Mouse (Mus musculus) kidney, adult 11 months (tissue): ENCODE measurements at regions not wholly inside any gene's neighbourhood (a gene's known extent, or its start where the extent isn't known, plus 50 kb on each side); places are given as distances from the start of the nearest gene placed in this dataset.
A peak's percentile ranks its signal among the peaks of the same experiment; 100 is the strongest.
"Not testable (repeated sequence)": the region's sequence is repeated elsewhere in the genome, so short reads cannot be mapped to it uniquely, and the experiment has no call there.

Source experiments
- DNase-seq: peaks from one replicate; pipeline ENCODE4 v3.0.0; 2022

DNA sequence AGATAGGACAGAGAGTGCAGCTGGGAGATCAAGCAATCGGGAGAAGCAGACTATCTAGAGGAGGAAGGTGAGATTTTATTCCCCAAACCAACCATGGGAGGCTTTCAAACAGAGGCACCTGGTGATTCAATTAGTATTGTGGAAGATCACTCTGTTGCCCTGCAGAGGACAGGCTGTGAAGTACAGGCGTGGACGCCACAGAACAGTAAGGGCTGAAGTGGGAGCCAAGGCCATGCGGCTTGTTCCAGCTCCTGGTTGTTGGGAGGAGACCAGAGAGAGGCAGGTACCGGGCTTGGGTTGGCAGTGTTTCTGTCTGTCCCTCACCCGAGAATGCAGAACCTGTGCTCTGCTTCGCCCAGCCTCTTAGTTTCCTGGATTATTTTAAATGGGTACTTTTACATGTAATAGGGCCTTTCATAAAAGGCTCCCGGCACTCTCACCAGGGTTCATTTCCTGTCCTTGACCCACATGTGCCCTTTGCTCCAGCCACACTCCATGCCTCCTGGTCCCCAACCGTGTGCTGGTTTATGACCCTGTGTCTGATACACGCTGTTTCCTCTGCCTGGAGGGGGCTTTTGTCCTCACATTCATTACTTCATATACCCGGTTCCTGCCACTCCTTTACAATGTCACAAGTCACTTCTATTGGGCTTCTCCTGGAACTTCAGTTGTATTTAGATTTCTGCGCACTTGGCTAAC is 58.3 kb downstream of the Vcpkmt start:
- no peak for DNase-seq

- DNase-seq, result no peak
These were observed 63.0 kb downstream of the Vcpkmt start for GRCm38 (mm10) chr12:69519869-69520268.

DNA sequence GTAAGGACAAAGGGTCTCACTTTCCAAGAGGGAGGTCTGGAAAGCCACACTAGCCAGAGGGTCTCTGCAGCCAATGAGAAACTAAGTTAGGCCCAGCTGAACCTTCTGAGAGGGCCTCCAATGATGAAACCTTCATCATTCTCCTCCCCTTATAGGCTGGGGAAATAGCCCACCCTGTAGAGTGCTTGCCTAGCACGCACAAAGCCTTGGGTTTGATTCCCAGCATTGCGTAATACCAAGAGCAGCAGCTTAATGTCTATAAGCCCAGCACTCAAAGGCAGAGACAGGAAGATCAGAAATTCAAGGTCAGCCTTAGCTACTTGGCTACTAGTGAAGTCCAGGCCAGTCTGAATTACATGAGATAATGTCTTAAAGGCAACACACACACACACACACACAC is 63.8 kb downstream of the Vcpkmt start:
- DNase-seq, result no peak

DNA sequence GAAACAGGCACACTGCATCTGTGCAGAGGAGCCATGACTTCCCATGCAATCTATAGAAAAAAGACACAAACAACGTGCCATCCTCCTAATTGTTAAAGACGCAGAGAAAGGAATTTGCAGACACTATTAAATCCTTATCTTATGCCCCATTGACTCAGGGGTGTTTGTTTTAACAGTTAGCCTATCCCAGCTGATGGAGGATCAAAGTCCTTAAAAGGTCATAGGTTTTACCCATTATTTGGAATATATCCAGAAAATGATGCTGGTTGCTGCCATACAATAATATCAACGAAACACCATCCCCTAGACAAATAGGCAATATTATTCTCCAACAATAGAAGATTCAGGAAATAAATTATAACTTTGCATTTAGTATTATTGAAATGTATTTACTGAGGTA is 65.2 kb downstream of the Vcpkmt start:
- no peak for DNase-seq

DNA sequence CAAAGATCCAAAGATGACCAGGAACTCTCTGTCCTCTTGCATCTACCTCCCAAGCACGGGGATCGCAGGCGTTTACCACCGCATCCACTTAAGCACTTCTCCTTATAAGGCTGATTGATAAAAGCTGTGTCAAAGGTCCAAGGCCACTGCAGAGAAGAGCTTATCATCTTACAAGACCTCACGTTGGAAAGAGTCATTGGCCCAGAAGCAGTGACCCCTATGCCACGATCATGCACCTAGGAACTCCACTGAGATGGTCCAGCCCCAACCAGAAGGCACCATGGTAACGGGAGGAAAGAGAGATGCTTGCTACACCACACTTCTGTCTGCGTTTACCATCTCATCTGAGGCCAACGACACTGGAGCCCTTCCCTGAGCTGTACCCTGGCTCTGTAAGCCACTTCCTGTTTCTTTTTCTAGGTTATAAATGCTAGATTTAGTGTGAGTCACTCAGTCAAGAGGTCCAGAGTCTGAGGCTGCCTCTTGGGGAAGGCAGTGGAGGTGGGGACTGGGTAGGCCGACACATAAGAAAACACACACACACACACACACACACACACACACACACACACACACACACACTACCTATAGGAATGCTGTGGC is 66.4 kb downstream of the Vcpkmt start:
- DNase-seq, result no peak

- DNase-seq, result no peak
These were observed 67.0 kb downstream of the Vcpkmt start for GRCm38 (mm10) chr12:69515850-69516249.

DNA sequence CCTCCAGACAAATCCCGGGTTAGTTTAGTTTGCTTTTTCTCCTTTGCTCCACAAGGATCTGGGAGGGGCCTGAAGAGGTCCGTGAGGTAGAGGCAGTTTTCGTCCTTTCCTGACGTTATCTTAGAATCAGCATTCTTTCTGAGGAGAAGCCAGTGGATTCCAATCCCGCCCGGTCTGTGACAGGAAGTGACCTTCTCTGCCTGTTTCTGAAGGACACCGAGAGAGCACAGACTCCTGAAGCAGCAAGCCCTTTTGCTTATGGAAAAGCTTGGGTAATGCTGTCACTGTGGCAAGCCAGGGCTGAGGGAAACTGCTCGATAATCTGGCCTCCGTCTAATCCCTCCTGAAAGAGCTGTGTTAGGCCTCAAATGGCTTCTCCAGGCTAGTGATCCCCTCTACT is 67.7 kb downstream of the Vcpkmt start:
- peak; percentile 37 for DNase-seq

- DNase-seq, result peak; percentile 82
These were observed 69.7 kb downstream of the Vcpkmt start for GRCm38 (mm10) chr12:69513166-69513565.

DNA sequence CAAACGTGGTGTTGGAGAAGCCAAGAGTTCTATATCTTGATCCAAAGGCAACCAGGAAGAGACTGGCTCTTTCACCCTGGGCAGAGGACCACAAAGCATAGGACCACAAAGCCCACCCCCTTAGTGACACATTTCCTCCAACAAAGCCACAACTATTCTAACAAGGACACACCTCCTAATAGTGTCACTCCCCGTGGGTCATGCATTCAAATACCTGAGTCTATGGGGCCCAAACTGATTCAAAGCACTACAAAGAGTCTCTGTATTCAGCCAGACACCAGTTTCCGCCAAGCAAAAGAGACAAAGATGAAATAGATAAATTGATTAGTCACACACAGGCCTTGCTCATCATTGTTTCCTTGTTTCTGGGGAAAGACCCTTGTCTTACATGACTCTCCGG is 72.1 kb downstream of the Vcpkmt start:
- no peak for DNase-seq

DNA sequence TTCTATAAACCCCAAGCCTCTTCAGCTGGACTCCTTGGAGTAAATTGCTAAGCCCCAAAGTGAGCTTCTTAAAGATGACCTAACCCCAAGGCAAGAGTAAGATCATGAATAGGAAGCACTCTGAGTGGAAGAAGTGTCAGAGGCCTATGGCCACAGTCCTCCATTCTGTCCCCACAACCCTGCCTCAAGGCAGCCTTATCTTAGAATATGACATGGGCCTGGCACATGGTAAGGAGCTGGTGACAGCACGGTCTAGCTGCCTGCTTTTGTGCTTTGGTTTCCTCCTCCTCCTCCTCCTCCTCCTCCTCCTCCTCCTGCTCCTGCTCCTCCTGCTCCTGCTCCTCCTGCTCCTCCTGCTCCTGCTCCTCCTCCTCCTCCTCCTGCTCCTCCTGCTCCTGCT is 73.6 kb downstream of the Vcpkmt start:
- not testable (repeated sequence) for DNase-seq

- DNase-seq, result no peak
These were observed 74.9 kb downstream of the Vcpkmt start for GRCm38 (mm10) chr12:69507906-69508305.

DNA sequence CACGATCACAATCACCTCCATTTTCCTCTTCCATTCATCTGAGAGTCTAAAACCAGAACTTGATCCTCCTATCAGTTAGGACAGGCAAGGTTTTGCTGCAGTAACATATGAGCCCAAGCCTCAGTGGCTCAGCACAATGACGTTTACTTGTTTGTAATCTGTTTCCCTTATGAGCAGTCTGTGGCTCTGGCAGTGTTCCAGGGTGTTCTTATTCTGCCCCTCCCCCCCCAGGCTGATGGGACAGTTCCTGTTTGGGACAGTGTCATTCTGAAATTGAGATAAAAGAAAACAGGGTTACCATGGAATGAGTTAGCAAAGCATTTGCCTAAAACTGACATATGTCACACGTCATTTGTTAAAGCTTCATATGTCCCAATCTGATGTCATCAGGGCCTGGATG is 75.5 kb downstream of the Vcpkmt start:
- no peak for DNase-seq

DNA sequence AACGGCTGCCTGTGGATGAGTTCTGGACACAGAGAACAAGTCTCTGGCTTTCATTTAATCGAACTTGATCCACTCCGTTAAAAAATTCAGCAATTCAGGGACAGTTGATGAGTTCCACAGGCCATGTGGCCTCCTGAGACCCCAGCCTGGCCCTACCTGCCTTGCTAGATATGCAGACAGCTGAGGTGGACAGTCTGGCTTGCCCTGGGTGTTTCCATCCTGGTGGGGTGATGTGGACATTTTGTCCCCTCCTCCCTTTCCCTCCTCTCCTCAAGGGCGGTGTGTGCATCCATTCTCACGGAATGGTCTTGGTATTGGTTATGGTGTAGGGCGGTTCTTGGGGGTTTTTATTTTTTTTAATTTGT is 80.1 kb downstream of the Vcpkmt start:
- no peak for DNase-seq

DNA sequence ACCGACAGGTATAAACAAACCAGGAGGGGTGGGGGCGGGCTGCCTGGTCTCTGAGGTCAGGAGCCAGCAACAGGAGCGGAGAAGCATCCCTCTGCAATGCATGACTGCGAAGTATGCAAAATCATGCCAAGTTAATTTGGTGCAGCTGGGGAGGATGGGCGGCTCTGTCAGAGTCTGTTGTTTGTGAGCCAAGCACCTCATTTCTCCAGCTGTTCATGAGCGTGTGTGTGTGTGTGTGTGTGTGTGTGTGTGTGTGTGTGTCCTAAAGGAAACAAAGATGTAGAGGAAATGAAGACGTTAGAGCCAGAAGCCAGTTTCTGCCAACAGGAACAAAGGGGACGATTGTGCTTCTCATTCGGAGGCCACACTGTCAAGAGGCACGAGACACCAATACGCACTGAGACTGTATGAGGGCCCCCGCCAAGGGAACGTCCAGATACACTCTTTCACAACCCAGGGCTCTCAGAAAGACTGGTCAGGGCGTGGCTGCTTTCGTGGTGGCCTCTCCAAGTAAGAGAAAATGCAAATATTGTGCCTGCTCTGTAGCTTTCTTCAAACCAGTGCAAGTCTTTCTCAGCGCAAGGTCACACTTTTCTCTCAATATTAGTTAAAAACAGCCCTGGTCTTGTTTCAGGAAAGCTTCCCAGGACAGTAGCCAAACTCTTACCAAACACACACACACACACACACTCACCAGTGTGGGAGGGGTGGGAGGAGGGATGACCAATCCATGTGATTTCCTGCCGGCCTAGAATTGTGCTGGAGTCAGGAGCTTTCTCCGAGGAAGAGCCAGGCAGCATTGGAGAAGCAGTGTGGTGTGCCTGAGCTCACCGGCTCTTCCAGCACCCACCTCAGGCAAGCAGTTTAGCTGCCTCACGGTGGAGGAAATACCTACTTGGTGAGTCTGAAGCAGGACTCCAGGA is 80.8 kb downstream of the Vcpkmt start:
- peak; percentile 86 for DNase-seq

- no peak for DNase-seq
These were observed 81.5 kb downstream of the Vcpkmt start for GRCm38 (mm10) chr12:69501346-69501730.

DNA sequence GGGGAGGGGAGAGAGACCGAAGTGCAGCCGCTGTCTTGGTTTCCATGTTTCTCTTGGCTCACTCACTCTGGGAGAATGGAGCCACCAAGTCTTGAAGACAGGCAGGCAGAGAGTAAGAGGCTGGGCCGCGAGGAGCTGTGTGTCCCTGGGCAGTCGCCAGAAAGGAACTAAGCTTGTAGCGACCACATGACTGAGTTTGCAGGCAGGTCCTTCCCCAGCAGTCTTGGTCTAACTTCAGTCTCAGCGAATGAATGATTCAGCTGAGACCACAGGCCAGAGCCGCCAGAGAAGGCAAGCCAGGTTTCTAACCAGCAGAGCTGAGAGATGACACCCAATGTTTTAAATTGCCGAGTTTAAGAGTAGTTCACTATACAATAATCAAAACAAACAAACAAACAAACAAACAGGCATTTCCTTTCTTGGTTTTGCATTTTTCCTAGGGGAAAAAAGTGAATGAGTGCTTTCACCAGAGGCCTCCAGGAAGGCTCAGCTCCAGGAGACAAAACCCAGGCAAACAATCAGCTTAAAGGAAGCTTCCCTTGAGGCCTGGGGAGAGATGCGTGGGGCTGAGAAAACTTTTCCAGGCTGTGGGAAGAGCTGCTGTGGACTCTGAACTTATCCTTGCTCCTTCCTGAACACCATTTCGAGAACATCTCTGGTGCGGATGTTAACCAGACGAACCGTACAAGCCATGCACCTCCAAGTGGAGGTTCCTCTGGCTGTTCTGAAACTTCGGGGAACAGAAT is 82.1 kb downstream of the Vcpkmt start:
- peak; percentile 29 for DNase-seq

GRCm38 (mm10) chr12:69497121-69497520 is 85.7 kb downstream of the Vcpkmt start:
- no peak for DNase-seq

DNA sequence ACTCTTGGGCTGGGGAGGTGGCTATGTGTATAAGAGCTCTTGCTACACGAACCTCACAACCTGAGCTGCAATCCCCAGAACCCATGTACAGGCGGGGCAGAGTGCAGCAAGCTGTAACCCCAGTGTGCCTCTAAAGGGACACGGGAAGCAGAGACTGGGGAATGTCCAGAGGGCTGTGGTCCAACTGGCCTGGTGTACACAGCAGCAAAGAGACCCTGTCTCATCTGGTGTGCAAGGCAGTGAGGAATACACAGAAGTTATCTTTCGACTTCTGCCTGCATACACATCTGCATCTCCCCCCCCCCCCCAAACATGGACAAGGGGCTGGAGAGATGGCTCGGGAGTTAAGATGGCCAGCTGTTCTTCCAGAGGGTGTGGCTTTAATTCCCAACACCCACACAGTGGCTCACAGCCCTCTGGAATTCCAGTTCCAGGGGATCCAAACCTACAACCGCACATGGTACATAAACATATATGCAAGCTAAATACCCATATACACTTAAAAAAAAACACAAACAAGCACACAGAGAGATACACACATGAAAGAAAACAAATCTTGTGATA is 86.4 kb downstream of the Vcpkmt start:
- no peak for DNase-seq

- DNase-seq, result no peak
These were observed 87.1 kb downstream of the Vcpkmt start for GRCm38 (mm10) chr12:69495776-69496175.

GRCm38 (mm10) chr12:69494648-69495047 is 88.2 kb downstream of the Vcpkmt start:
- DNase-seq, result no peak

DNA sequence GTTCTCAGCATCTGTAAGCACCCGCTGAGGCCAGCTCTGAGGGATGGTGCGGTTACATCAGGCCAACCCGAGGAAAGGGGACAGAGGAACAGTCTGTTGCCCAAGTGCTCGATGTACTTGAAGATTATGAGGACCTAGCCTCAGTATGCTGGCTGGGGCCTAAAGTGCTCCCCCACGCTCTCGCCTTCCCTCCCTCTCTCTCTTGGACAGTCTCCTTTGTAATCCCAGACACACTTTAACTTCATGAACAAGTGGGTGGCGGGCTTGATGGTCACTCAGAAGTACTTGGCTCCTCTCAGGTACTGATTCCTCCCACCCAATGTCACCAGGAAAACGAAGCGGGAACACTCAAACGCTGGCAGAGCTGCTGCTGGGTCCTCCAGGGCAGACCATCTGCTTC is 93.1 kb downstream of the Vcpkmt start:
- no peak for DNase-seq

- DNase-seq, result no peak
These were observed 95.9 kb downstream of the Vcpkmt start for GRCm38 (mm10) chr12:69486903-69487302.
